Mouse (Mus musculus) lung, postnatal 0 days (tissue): Measurements from ENCODE around the gene Mast4.

Source experiments
- CTCF ChIP-seq: IDR thresholded peaks from 2 replicates; pipeline ENCODE4 v1.5.1; 2016; ENCODE audit warnings: antibody characterized with exemption, mild to moderate bottlenecking
- EP300 ChIP-seq: IDR thresholded peaks from 2 replicates; pipeline ENCODE4 v1.6.1; 2016; ENCODE audit warnings: antibody characterized with exemption, mild to moderate bottlenecking, control low read depth

GRCm38 (mm10) chr13:103232171-103232570, 102.1 kb downstream of the Mast4 start:
- TF ChIP-seq CTCF, result no peak
- no peak for TF ChIP-seq EP300
